Mouse (Mus musculus): ENCODE data around the gene Ifitm5.
A peak's percentile ranks its signal among the peaks of the same experiment; 100 is the strongest.

Gene Ifitm5

GRCm38 (mm10) chr7:140938896-140939295 lies 11.2 kb downstream of the Ifitm5 start:
- Histone ChIP-seq H3K36me3 (ENCODE audit: control insufficient read depth, insufficient read depth, low read length, poor library complexity, severe bottlenecking) (no peaks in the 10 kb centered on the region), H3K27me3 (ENCODE audit: control insufficient read depth, insufficient read depth, low read length, poor library complexity, severe bottlenecking) (no peaks in the 10 kb centered on the region)
- DNase-seq (ENCODE audit: low read depth, low spot score): no peak

- peak; percentile 33 for DNase-seq (ENCODE audit: low read depth, low spot score)
- Histone ChIP-seq H3K27me3 (ENCODE audit: control insufficient read depth, insufficient read depth, low read length, poor library complexity, severe bottlenecking) (no peaks in the 10 kb centered on the region), H3K36me3 (ENCODE audit: control insufficient read depth, insufficient read depth, low read length, poor library complexity, severe bottlenecking) (no peaks in the 10 kb centered on the region)
Observed at GRCm38 (mm10) chr7:140938436-140938835, 11.7 kb downstream of the Ifitm5 start.

- Histone ChIP-seq H3K36me3 (ENCODE audit: control insufficient read depth, insufficient read depth, low read length, poor library complexity, severe bottlenecking) (no peaks in the 10 kb centered on the region), H3K27me3 (ENCODE audit: control insufficient read depth, insufficient read depth, low read length, poor library complexity, severe bottlenecking) (no peaks in the 10 kb centered on the region)
- no peak for DNase-seq (ENCODE audit: low read depth, low spot score)
Observed at GRCm38 (mm10) chr7:140927181-140927580, 22.9 kb downstream of the Ifitm5 start.

GRCm38 (mm10) chr7:140923070-140923775 lies 26.9 kb downstream of the Ifitm5 start:
- DNase-seq (ENCODE audit: low read depth, low spot score): no peak

GRCm38 (mm10) chr7:140922398-140923069 lies 27.6 kb downstream of the Ifitm5 start:
- Histone ChIP-seq H3K36me3 (ENCODE audit: control insufficient read depth, insufficient read depth, low read length, poor library complexity, severe bottlenecking) (no peaks in the 10 kb centered on the region), H3K27me3 (ENCODE audit: control insufficient read depth, insufficient read depth, low read length, poor library complexity, severe bottlenecking) (no peaks in the 10 kb centered on the region)
- DNase-seq (ENCODE audit: low read depth, low spot score): peak; percentile 29

More at GRCm38 (mm10) chr7:140923070-140923775, 26.9 kb downstream of the Ifitm5 start:
- H3K27me3 ChIP-seq (ENCODE audit: control insufficient read depth, insufficient read depth, low read length, poor library complexity, severe bottlenecking): no peaks in the 10 kb centered on the region
- no peaks in the 10 kb centered on the region for H3K36me3 ChIP-seq (ENCODE audit: control insufficient read depth, insufficient read depth, low read length, poor library complexity, severe bottlenecking)

GRCm38 (mm10) chr7:140921225-140921975 lies 28.7 kb downstream of the Ifitm5 start:
- Histone ChIP-seq H3K27me3 (ENCODE audit: control insufficient read depth, insufficient read depth, low read length, poor library complexity, severe bottlenecking) (no peaks in the 10 kb centered on the region), H3K36me3 (ENCODE audit: control insufficient read depth, insufficient read depth, low read length, poor library complexity, severe bottlenecking) (no peaks in the 10 kb centered on the region)
- DNase-seq (ENCODE audit: low read depth, low spot score): no peak

GRCm38 (mm10) chr7:140920418-140921029 lies 29.6 kb downstream of the Ifitm5 start, which contains the start of gene Nlrp6:
Gene Nlrp6 (plus strand): TSS chr7:140920902.
- DNase-seq (ENCODE audit: low read depth, low spot score): no peak
- Histone ChIP-seq H3K27me3 (ENCODE audit: control insufficient read depth, insufficient read depth, low read length, poor library complexity, severe bottlenecking) (no peaks in the 10 kb centered on the region), H3K36me3 (ENCODE audit: control insufficient read depth, insufficient read depth, low read length, poor library complexity, severe bottlenecking) (no peaks in the 10 kb centered on the region)

- Histone ChIP-seq H3K27me3 (ENCODE audit: control insufficient read depth, insufficient read depth, low read length, poor library complexity, severe bottlenecking) (no peaks in the 10 kb centered on the region), H3K36me3 (ENCODE audit: control insufficient read depth, insufficient read depth, low read length, poor library complexity, severe bottlenecking) (no peaks in the 10 kb centered on the region)
- no peak for DNase-seq (ENCODE audit: low read depth, low spot score)
Observed at GRCm38 (mm10) chr7:140919911-140920310, 30.2 kb downstream of the Ifitm5 start.

GRCm38 (mm10) chr7:140914031-140914690 lies 35.9 kb downstream of the Ifitm5 start:
- DNase-seq (ENCODE audit: low read depth, low spot score): no peak
- Histone ChIP-seq H3K36me3 (ENCODE audit: control insufficient read depth, insufficient read depth, low read length, poor library complexity, severe bottlenecking) (no peaks in the 10 kb centered on the region), H3K27me3 (ENCODE audit: control insufficient read depth, insufficient read depth, low read length, poor library complexity, severe bottlenecking) (no peaks in the 10 kb centered on the region)

GRCm38 (mm10) chr7:140912846-140913482 lies 37.1 kb downstream of the Ifitm5 start:
- H3K27me3 ChIP-seq (ENCODE audit: control insufficient read depth, insufficient read depth, low read length, poor library complexity, severe bottlenecking): no peaks in the 10 kb centered on the region
- H3K36me3 ChIP-seq (ENCODE audit: control insufficient read depth, insufficient read depth, low read length, poor library complexity, severe bottlenecking): no peaks in the 10 kb centered on the region
- DNase-seq (ENCODE audit: low read depth, low spot score): no peak

GRCm38 (mm10) chr7:140912293-140912692 lies 37.8 kb downstream of the Ifitm5 start:
- H3K36me3 ChIP-seq (ENCODE audit: control insufficient read depth, insufficient read depth, low read length, poor library complexity, severe bottlenecking): no peaks in the 10 kb centered on the region
- H3K27me3 ChIP-seq (ENCODE audit: control insufficient read depth, insufficient read depth, low read length, poor library complexity, severe bottlenecking): no peaks in the 10 kb centered on the region
- no peak for DNase-seq (ENCODE audit: low read depth, low spot score)

- no peaks in the 10 kb centered on the region for H3K36me3 ChIP-seq (ENCODE audit: control insufficient read depth, insufficient read depth, low read length, poor library complexity, severe bottlenecking)
- no peaks in the 10 kb centered on the region for H3K27me3 ChIP-seq (ENCODE audit: control insufficient read depth, insufficient read depth, low read length, poor library complexity, severe bottlenecking)
- peak; percentile 82 for DNase-seq (ENCODE audit: low read depth, low spot score)
Observed at GRCm38 (mm10) chr7:140908634-140909107, 41.4 kb downstream of the Ifitm5 start.

GRCm38 (mm10) chr7:140908181-140908580 lies 41.9 kb downstream of the Ifitm5 start:
- no peaks in the 10 kb centered on the region for H3K27me3 ChIP-seq (ENCODE audit: control insufficient read depth, insufficient read depth, low read length, poor library complexity, severe bottlenecking)
- no peaks in the 10 kb centered on the region for H3K36me3 ChIP-seq (ENCODE audit: control insufficient read depth, insufficient read depth, low read length, poor library complexity, severe bottlenecking)
- no peak for DNase-seq (ENCODE audit: low read depth, low spot score)

GRCm38 (mm10) chr7:140907697-140908096 lies 42.4 kb downstream of the Ifitm5 start:
- Histone ChIP-seq H3K36me3 (ENCODE audit: control insufficient read depth, insufficient read depth, low read length, poor library complexity, severe bottlenecking) (no peaks in the 10 kb centered on the region), H3K27me3 (ENCODE audit: control insufficient read depth, insufficient read depth, low read length, poor library complexity, severe bottlenecking) (no peaks in the 10 kb centered on the region)
- no peak for DNase-seq (ENCODE audit: low read depth, low spot score)

Data from splenic B cell, adult 2 months (primary cell).